Mouse (Mus musculus): ENCODE results near the gene Dynlt1f. TPM values are rescaled to one million over a fixed set of nuclear protein-coding genes. Genes with fewer than 3 reads are reported as not detected.

Dynlt1f gene
- total RNA-seq (2023), result 81.4 TPM

GRCm38 (mm10) chr17:6655567-6656281, at the start of gene Dynlt1f:
TSS of gene Dynlt1f (minus strand) at chr17:6655900.

GRCm38 (mm10) chr17:6658801-6659200, 3.1 kb upstream of the Dynlt1f start, which contains the start of gene Sytl3:
TSS of gene Sytl3 (plus strand) at chr17:6659093.

GRCm38 (mm10) chr17:6601204-6601911, 54.3 kb downstream of the Dynlt1f start, which contains the start of gene Dynlt1c:
TSS of gene Dynlt1c (plus strand) at chr17:6601671.

Other genes starting within 250 kb of the Dynlt1f start
- 72.8 TPM for gene Dynlt1b, start 225.8 kb downstream of the Dynlt1f start, total RNA-seq (2023)
- 38.2 TPM for gene Dynlt1c, start 54.2 kb downstream of the Dynlt1f start, total RNA-seq (2023)
- 272 TPM for gene Sytl3, start 3.2 kb upstream of the Dynlt1f start, total RNA-seq (2023)
- gene Ezr, start 126.9 kb upstream of the Dynlt1f start, total RNA-seq (2023), result 353 TPM